Mouse (Mus musculus) liver, adult 2 months (tissue): ENCODE results near the gene Plekhm3.

Source experiments
- CTCF ChIP-seq: fragments of 200-500 bp; IDR thresholded peaks from 2 replicates; pipeline ENCODE4 v1.5.1; 2011; ENCODE audit warnings: low read depth, low read length, control low read depth
- POLR2A ChIP-seq: fragments of 200-500 bp; IDR thresholded peaks from 2 replicates; pipeline ENCODE4 v1.6.1; 2011; ENCODE audit warnings: low read length, control low read depth; ENCODE audit not compliant: insufficient read depth; ENCODE audit errors: extremely low read depth

DNA sequence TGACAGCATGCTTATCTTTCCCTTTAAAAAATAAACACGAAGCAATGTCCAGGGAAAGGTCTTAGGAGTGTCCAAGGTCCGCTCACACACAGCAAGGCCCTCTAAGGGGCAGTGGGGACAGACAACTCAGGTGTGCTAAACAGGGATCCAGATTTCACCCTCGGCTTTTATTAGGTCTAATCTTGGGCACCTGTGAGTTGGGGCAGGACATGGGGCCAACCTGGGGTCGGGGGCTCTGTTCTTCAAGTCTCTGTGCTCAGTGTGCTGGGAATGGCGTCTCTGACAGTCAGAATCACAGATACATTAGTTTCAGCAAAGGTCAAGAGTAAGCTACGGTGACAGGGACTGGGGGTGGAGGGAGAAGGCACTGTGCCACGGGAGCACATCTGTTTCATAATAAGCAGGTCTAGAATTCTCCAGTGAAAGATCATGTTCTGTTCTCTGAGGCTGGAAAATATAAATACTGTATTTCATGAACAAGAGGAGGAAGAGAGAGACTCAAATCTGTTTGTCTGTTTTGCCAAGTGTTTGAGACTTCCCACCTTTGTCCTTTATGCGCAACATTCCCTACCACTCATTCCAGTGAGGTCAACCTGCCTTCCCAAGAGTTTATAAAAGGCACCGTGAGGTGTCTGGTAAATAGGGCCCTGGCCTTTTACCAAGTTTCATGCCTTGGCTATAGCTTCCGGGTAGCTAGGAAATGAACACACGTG, 163.9 kb downstream of the Plekhm3 start:
- TF ChIP-seq CTCF (no peak), POLR2A (no peak)
